Comparison of ENCODE assay signal across 20 mouse cellular contexts in the genomic region with DNA sequence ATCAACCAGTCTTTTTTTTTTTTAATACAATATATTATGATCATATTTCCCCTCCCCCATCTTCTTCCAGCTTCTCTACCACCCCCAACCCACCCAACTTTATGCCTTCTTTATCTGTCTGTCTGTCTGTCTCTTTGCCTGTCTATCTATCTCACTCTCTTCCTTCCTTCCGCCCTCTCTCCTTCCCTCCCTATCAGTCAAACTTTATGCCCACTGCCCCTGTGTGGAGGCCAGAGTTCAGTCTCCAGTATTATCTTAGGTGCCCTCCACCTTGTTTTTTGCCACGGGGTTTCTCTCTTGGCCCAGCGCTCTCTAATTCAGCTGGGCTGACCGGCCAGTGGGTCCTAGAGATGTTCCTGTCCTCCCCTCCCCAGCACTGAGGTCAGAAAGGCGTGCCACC.
"Had no signal": no experiment of that assay in that cellular context is flagged by ENCODE, and none has a peak within 500 bp of the region (broad histone marks: within the 10 kb centered on the region; RNA-seq: fewer than 3 reads in every experiment).

No protein-coding gene starts in this region.

- H3K9ac ChIP-seq: heart, embryonic 12.5 days; hindbrain, embryonic 12.5 days; hindbrain, embryonic 14.5 days; limb, embryonic 12.5 days; liver, embryonic 13.5 days; liver, embryonic 15.5 days had no signal

- H3K4me1 ChIP-seq: heart, embryonic 12.5 days; hindbrain, embryonic 12.5 days had no signal

- H3K36me3 ChIP-seq: heart, embryonic 12.5 days; hindbrain, embryonic 10.5 days; hindbrain, embryonic 12.5 days; limb, embryonic 10.5 days; limb, embryonic 12.5 days; liver, embryonic 13.5 days; liver, embryonic 15.5 days had no signal

- DNase-seq: gastrocnemius, postnatal 10 days; gastrocnemius, postnatal 25 days; heart, adult 2 months; heart, postnatal 10 days; heart, postnatal 4 days; kidney, postnatal 10 days; liver; liver, embryonic 13.5 days had no signal

- H3K27ac ChIP-seq: heart, adult 2 months; hindbrain, embryonic 10.5 days; hindbrain, embryonic 12.5 days; hindbrain, embryonic 14.5 days; layer of hippocampus, adult 2 months; left cerebral cortex, adult 2 months; limb, embryonic 10.5 days; limb, embryonic 12.5 days; liver, embryonic 13.5 days; liver, embryonic 15.5 days had no signal

- ATAC-seq: hindbrain, embryonic 16.5 days; inflammation-experienced regulatory T-cells, adult 6 months had no signal

- H3K9me3 ChIP-seq: heart, embryonic 12.5 days; hindbrain, embryonic 10.5 days; hindbrain, embryonic 12.5 days; limb, embryonic 10.5 days; limb, embryonic 12.5 days; liver, embryonic 13.5 days; liver, embryonic 15.5 days had no signal

- H3K27me3 ChIP-seq: heart, embryonic 12.5 days; limb, embryonic 12.5 days; liver, embryonic 13.5 days; liver, embryonic 15.5 days had no signal

- H3K4me2 ChIP-seq: heart, embryonic 12.5 days; hindbrain, embryonic 12.5 days; hindbrain, embryonic 14.5 days; limb, embryonic 12.5 days; liver, embryonic 11.5 days; liver, embryonic 13.5 days; liver, embryonic 15.5 days had no signal

- H3K4me3 ChIP-seq: heart, adult 2 months; heart, embryonic 12.5 days; hindbrain, embryonic 10.5 days; hindbrain, embryonic 12.5 days; layer of hippocampus, adult 2 months; left cerebral cortex, adult 2 months; limb, embryonic 10.5 days; limb, embryonic 12.5 days; liver, embryonic 13.5 days; liver, embryonic 15.5 days had no signal
